Mouse (Mus musculus) embryonic fibroblast, embryonic 13.5 days (primary cell): ENCODE data around the gene Tmub1. TPM values are rescaled to one million over a fixed set of nuclear protein-coding genes. Genes with fewer than 3 reads are reported as not detected.

Experiments used
- H3K27ac ChIP-seq: 2 replicates; pipeline ENCODE4 v1.5.1; 2012; ENCODE audit warnings: low read length, control low read depth, inconsistent platforms; ENCODE audit not compliant: insufficient read depth
- H3K4me1 ChIP-seq: 2 replicates; pipeline ENCODE4 v1.6.1; 2011; ENCODE audit warnings: low read length; ENCODE audit not compliant: control insufficient read depth, insufficient read depth
- H3K4me3 ChIP-seq: 2 replicates; pipeline ENCODE4 v1.5.1; 2011; ENCODE audit warnings: mild to moderate bottlenecking, control low read depth, low read length; ENCODE audit not compliant: insufficient read depth
- CTCF ChIP-seq: IDR thresholded peaks from 2 replicates; pipeline ENCODE4 v1.5.1; 2011; ENCODE audit warnings: mild to moderate bottlenecking, control low read depth, low read length, moderate library complexity, borderline replicate concordance; ENCODE audit not compliant: insufficient read depth
- POLR2A ChIP-seq: IDR thresholded peaks from 2 replicates; pipeline ENCODE4 v1.6.1; 2011; ENCODE audit warnings: low read depth, mild to moderate bottlenecking, control low read depth, low read length, moderate library complexity
- polyA plus RNA-seq: library from polyadenylated mRNA; stranded (reverse); fragments of >200 nt; gene quantifications from 2 replicates; pipeline ENCODE4 v1.2.4, GENCODE M21; 2011; ENCODE audit warnings: low read depth; ENCODE audit not compliant: missing spikeins, insufficient read length

Gene Tmub1
- polyA plus RNA-seq: 5.9 and 9.8 TPM in 2 replicates

DNA sequence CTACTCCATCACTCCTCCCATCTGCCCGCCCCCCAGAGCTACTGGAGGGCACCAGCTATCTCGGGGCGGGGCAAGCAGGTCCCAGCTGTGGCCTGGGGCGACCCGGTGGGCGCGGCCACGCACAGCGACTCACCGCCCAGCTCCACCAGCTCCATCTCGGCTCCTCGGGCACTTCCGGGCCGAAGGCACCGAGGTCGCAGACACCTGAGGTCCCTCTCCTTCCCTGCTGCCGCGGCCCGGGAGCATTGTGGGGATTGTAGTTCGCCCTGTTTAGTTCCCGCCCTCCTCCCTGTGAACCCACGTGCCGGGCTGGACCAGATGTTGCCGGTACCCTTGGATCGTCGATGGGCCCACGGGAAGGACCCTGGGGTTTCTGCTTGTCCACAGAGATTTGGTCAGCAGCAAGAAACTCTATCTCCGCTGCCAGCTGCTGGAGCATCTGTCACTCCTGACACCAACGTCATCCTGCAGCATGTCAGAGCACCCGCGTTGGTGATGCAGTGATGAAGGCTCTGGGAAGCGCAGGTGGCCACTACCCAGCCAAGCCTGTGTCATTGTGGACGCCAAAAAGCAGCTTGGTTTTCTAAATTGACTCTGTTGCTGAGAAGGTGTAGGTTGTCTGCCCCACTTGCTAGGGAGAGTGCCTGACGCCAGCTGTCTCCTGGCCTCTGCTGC, at the start of gene Tmub1:
Tmub1 (minus strand) TSS at position 231 of the 675 bp plus-strand sequence.
- H3K27ac ChIP-seq: no peak within 1 kb of the TSS
- TF ChIP-seq POLR2A: peak; percentile 22; the same call in 1 of the 2 replicates
- TF ChIP-seq CTCF: no peak

DNA sequence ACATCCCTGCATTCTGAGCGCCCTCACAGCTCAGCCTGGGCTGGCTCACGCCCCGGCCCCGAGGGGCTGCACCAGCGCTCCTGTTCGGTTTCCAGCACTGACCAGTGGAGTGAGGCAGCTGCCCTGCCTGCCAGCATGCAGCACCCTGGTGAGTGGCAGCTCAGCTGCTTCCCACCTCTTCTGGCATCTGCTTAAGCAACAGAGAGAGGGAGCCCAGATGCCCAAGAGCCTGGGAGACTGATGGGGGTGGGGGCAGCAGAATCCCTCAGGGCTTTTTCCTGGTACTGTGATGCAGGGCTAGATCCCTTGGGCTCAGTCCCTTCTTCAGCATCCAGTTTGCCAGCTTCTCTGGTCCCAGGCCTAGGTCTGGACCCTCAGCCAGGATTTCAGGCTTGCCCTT, 49.1 kb upstream of the Tmub1 start:
- no peak for TF ChIP-seq POLR2A
- TF ChIP-seq CTCF: no peak
- Histone ChIP-seq H3K4me1 (no peaks in the 10 kb centered on the region), H3K27ac (no peak overlapping the region), H3K4me3 (no peak overlapping the region)

More for the DNA sequence above, at the start of gene Tmub1:
- Histone ChIP-seq H3K4me1 (peaks cover 4% of the 10 kb centered on the region; the same call in 1 of the 2 replicates), H3K4me3 (peak within 1 kb of the TSS; percentile 43)

DNA sequence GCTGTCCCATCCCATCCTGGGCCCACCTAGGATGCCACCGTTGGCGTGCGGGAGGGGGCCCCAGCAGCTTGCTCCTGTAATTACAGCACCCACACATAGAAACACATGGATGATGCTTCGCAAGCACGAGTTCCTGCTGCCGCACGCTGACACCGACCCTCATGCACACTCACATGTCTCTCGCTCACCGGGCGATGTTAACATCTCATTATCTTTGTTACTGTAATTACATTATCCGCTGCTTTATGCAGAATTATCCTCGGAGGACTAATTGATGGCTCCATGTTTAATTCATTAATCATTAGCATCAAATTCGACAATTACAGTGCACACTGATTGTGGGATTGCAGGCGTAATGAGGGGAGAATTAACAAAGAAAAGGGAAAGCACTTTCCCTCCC, 47.4 kb upstream of the Tmub1 start:
- H3K4me3 ChIP-seq: no peak overlapping the region
- TF ChIP-seq CTCF (no peak), POLR2A (no peak)
- no peaks in the 10 kb centered on the region for H3K4me1 ChIP-seq
- H3K27ac ChIP-seq: no peak overlapping the region

DNA sequence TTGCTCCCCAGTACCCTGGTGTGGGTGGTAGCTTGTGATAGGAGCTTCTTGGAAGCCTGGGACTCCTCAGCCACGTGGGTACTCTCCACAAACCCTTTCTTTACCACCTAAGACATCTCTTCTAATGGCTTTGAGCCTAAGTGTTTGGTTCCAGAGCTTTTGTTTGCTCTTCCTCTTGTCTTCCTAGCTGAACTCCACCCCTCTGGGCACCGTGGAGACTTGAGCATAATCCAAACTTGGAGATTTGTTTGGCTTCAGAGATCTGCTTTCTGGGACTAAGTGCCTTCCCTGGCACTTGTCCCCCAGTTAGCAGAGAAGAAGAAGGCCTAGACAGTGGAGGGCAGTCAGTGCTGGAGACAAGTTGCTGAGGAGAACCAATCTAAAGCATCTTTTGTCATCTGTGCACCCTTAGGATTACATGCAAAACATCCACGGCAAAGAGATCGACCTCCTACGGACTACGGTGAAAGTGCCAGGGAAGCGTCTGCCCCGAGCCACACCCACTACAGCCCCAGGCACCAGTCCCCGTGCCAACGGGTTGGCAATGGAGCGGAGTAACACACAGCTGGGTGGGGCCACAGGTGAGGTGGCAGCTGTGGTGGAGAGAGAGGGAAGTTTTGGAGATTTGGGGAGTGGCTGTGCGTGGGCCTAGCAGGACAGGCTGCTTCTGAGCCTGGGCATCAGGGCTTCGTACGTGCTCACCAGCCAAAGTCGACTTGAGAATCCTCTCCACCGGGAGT, 45.1 kb upstream of the Tmub1 start:
- Histone ChIP-seq H3K27ac (no peak overlapping the region), H3K4me1 (no peaks in the 10 kb centered on the region), H3K4me3 (no peak overlapping the region)
- TF ChIP-seq POLR2A (no peak), CTCF (no peak)

DNA sequence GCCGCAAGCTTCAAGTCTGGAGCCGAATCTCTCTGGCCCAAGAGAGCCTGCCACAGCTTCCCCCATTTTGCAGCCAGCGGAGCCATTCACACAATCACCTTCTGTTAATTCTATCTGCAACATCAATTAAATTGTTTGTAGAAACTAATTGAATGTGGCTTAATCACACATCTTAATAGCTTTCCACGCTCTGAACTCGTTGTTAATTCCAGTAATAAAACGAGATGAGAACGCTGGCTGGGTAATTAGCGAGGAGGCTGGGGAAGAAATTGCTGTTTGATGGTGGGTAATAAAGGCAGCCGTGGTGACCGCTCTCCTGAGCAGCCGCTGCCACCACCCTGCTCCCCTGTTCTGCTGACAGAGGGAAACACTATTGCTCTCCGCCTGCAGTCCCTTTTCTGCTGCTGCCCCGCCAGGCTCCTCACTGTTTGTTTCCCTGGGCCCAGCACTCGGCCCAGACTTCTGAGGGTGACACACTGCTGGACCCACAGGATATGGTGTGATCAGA, 42.8 kb upstream of the Tmub1 start:
- no peak overlapping the region for H3K27ac ChIP-seq
- no peak for TF ChIP-seq CTCF
- TF ChIP-seq POLR2A: no peak
- peaks cover 2% of the 10 kb centered on the region; the same call in 1 of the 2 replicates for H3K4me1 ChIP-seq
- no peak overlapping the region for H3K4me3 ChIP-seq

DNA sequence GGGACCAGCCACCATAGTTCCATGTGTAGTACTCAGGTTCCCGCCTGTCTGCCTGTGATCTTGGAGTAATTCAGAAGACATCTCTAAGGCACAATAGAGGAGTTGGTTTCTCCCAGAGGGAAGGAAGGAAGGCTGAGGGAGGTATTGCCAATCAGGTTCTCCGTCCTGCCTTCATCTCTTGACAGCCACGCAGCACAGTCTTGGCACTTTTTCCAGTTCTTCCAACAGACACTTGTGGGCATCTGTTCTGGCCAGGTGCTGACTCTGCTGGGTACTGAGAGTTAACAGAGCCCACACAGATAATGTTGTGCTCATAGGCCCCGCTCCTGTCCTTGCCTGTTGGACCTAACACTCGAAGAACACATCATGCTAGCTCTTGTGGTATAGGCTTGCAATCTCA, 39.1 kb upstream of the Tmub1 start:
- no peak overlapping the region for H3K4me3 ChIP-seq
- no peak overlapping the region for H3K27ac ChIP-seq
- peaks cover 2% of the 10 kb centered on the region; the same call in 1 of the 2 replicates for H3K4me1 ChIP-seq
- TF ChIP-seq CTCF: no peak
- TF ChIP-seq POLR2A: no peak

DNA sequence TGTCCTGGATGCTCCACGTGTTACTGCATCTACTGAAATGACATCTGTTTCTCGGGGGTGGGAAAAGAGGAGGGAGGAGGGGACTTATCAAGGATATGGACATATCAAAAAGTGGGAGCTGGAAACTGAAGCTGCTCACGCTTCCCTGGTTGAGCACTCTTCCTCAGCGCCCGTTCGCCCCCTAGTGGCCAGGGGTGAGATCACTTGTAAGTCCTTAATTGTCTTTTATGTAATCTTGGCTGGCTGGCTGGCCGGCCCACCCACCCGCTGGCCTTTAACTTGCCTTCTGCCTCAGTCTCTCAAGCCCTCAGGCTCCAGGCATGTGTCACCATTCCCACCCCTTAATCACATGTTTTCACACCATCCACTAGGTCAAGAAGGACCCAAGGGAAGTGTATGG, 38.4 kb upstream of the Tmub1 start:
- Histone ChIP-seq H3K4me1 (peaks cover 2% of the 10 kb centered on the region; the same call in 1 of the 2 replicates), H3K27ac (no peak overlapping the region), H3K4me3 (no peak overlapping the region)
- TF ChIP-seq CTCF (peak; percentile 78), POLR2A (no peak)

DNA sequence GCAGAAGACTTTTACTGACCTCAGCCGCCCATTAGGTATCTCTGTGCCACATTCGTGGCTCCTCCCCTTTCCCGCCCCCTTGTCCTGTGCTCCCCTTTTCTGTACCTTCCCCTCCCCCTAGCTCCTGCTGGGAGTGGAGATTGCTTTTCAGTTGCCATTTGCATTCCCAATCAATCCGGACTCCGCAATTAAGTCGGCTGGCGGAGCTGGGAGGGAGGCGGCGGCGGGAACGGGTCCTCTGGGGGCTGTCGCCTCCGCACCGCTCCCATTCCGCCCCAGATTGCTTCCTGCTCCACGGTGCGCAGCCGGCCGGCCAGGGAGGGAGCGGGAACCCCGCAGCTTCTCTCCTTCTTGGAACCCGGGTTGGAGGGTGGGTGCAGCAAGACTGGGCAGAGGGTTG, 37.3 kb upstream of the Tmub1 start:
- peaks cover 2% of the 10 kb centered on the region; the same call in 1 of the 2 replicates for H3K4me1 ChIP-seq
- H3K27ac ChIP-seq: no peak overlapping the region
- TF ChIP-seq CTCF (no peak), POLR2A (no peak)
- H3K4me3 ChIP-seq: no peak overlapping the region

DNA sequence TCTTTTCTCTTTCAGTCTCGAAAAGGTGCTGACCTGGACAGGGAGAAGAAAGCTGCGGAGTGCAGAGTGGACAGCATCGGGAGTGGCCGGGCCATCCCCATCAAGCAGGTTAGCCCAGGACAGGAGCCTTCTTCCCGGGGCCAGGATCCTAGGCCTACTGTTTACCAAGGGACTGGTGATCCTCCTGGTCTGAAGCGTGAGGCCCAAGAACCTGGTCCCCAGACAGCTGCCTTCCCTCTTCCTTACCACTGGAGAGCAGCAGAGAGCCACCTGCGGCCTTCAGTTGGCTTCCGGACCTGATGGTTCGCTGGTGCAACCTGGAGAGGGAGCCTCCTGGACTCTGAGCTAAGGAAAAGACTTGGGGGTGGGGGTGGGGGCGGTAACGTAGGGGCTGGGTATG, 35.7 kb upstream of the Tmub1 start:
- Histone ChIP-seq H3K4me3 (no peak overlapping the region), H3K4me1 (peaks cover 2% of the 10 kb centered on the region; the same call in 1 of the 2 replicates), H3K27ac (no peak overlapping the region)
- no peak for TF ChIP-seq POLR2A
- TF ChIP-seq CTCF: peak; percentile 79

DNA sequence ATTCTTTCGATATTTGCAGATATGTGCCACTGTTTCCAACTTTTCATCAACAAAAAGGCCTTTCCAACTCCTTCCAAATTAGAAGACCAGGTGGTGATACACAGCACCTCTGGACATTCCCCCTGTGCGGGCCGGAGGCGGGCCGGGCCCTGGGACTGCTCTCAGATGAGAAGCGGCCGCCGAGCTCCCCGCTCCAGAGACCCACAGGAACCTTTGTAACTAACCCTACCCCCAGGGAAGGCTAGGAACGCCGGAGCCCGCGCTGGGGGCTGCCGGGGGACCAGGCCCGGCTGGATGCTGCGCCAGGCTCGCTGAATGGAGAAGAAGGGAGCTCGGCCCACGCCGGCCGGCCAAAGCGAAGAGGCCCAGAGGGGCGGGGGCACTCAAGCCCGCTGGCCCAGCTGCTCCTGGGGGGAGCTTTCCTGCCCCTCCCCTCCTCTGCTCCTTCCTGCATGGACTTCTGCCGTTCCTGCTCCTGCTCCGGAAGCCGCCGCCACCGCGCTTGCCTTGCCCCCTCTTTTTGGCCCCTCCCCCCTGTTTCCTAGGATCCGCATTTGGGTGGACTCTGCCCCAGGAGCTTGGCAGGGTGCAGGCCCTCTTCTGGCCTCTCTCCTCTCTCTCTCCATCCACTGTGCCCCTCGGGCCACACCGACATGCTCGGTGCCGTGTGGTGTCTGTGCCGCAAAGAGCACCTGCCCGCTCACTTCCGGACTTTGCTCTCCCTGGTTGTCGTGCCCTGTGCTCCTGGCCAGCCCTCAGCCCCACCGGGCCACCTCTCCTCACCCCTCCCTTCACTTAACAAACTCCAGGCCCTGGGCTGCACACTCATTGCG, 34.8 kb upstream of the Tmub1 start:
- no peak overlapping the region for H3K4me3 ChIP-seq
- peaks cover 2% of the 10 kb centered on the region; the same call in 1 of the 2 replicates for H3K4me1 ChIP-seq
- no peak overlapping the region for H3K27ac ChIP-seq
- no peak for TF ChIP-seq POLR2A
- TF ChIP-seq CTCF: no peak
